Mouse (Mus musculus): ENCODE data around the gene Pde10a.

DNA sequence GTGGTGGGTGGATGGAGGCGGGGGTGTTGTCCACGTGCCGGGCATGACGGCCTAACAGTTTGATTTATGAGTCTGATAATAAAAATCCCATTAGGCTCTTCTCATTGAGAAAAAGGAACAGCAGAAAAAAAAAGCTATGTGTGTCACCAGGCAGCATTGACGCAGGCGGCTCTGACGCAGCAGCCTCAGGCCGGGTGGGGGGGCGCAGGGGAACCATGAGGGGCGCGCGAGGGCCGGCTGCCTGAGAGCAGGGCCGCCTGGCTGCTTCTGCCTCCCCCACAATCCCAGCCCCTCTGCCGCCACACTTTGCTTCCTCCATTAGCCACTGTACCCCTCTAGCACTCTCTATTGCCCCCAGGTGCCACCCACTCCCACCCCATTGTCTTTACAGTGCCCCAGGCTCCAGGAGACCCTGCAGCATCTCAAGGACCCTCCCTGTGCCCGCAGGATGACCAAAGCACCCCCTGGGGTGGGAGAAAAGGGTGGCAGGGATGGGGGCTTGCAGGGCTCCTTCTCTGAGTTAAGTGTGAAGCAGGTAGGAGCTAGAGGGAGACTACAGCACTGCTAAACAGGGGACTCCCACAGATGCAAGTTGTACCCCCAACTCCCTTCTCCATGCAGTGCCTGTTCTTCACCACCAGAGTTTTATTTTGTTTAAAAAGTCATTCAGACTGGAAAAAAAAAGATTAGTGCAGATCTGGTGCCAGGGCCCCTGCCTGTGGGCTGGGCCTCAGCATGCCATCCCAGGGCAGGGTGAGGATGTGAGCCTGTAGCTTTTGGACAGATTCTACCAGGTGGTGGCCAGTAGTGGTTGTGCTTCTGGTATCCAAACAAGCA lies 16.6 kb upstream of the Pde10a start:
- TF ChIP-seq CTCF (IDR thresholded peaks at IDR 0.05) = peak; percentile 35; the same call in 1 of the 2 replicates
- no peak for TF ChIP-seq POLR2A (IDR thresholded peaks at IDR 0.05; ENCODE audit: insufficient read depth, low read depth, low read length)
